Mouse (Mus musculus) adrenal gland, postnatal 36 days (tissue): ENCODE data around the gene Fpgs. TPM values are rescaled to one million over a fixed set of nuclear protein-coding genes. Genes with fewer than 3 reads are reported as not detected.

Experiments
- DNase-seq, 2 experiments: peaks; one replicate each; pipeline ENCODE4 v3.0.0; 2021; ENCODE audit warnings: mixed read lengths in 1 of 2
- total RNA-seq, 2 experiments: library from RNA; stranded (reverse); gene quantifications; 2 replicates each; pipeline ENCODE4 v1.2.3; 2021

The Fpgs gene
- total RNA-seq, 2 experiments from 2014 or later, result 12.8 to 14.9 TPM

DNA sequence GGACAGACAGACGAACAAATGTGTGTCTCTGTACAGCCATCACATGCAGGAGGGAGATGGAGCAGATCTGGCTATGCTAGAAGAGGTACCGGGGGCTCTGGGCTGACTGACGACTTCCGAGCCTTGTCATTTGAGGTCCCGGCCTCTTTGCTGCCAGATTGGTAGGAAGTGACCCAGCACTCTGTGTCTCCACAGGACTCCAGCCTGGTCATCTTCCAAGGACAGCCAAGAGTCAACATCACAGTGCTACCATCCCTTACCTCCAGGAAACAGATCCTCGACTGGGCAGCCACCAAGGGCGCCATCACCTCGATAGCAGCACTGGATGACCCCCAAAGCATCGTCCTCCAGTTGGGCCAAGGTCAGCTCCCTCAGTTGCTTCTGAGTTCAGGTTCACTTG lies 32.8 kb downstream of the Fpgs start:
- no peak for DNase-seq

DNA sequence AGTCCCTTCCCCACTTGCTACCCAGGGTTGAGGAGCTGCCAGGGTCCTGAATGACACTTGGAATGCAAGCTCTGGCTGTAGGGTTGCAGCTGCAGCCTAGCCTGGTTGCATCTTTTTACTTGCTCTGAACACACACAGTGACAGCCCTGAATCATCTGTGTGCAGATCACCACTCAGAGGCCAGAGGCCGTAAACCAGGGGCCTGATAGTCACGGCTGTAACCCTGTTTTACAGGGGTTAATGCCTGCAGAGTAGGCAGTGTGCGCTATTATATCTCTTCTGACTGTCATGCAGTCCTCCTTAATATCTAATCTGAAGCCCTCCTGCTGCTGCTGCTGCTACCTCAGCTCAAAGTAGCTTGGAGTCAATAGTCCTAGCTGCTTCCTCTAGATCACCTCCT lies 34.1 kb downstream of the Fpgs start:
- DNase-seq, result no peak

DNA sequence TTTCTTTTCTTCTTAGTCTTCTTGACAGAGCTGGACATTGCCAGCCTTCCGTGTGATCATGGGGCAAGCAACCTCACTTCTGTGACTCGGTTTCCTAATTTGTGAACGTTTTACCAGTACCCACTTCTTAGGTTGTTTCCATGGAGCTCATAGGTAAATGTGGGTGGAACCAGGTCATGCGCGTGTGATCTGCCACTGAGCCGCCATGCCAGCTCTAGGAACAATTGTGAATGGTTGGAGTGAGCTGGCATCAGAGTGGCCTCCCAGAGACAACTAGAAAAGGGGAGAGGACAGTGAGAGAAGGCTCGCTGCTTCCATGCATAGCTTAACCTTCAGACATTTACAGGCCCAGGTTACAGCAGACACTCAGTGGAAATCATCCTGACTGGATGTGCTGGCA lies 35.8 kb downstream of the Fpgs start:
- no peak for DNase-seq

- DNase-seq, result no peak
Observed at GRCm38 (mm10) chr2:32667775-32668174, 36.2 kb downstream of the Fpgs start.

GRCm38 (mm10) chr2:32665853-32666252 lies 38.1 kb downstream of the Fpgs start:
- no peak for DNase-seq

DNA sequence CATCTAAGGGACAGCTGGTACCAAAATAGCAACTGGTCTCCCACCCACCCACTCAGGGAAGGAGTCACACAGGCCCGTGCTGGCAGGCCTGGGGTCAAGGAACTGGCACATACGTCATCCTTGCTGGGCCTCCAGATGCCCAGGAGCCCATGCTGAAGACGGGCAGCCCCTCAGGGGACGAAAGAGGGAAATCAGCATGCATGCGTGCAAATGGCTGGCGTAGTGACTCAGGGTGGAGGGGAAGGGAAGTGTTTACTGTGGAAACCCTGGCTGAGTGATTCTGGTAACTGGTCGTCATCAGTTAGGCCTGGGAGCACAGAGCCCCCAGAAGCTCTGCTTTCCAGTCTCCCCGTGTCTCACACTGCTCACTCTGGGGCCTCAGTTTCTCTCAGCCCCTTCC lies 38.6 kb downstream of the Fpgs start:
- DNase-seq, result no peak

DNA sequence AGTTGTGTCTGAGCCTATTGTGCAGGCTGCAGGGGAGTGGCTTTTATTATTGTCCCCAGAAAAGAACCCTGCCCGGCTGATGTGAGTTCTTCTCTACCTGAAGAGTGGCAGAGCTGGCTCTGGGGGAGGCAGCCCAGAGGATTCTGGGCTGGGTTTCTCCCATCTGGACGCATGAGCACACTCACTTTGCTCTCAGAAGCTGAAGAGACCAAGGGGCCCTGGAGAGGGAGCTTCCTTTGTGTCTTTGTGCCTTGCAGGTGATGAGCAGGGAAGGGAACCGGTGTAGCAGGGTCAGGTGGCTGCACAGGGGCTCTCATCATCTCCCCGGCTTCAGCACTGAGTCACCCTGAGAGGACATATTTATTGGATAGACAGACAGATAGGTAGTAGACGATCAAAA lies 41.7 kb downstream of the Fpgs start:
- no peak for DNase-seq

DNA sequence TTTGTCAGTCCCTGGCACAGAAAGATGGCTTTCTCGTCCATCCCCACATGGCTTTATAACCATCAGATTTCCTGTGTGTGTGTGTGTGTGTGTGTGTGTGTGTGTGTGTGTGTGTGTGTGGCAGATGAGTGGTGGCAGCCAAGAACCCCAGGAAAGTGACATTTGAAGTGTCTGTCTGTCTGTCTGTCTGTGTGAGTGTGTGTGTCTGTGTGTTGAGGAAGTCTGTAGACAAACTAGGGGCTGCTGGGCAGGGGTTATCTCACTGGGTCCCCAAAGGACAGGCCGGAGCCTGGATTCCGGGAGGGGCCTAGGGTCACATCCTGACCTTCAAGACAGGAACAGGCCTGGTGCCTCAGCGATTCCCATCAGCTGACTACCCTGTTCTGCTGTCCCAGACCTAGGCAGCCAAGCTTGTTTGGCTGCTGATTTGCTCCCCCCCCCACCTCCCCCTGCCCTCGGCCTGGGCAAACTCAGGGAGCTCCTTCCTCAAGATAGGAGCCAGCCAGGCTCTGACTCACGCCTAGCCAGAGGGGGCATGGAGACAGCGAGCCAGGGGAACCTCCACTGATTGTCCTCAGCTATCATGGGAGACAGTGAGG lies 42.3 kb downstream of the Fpgs start:
- peak; percentile 64 to 75 for DNase-seq

DNA sequence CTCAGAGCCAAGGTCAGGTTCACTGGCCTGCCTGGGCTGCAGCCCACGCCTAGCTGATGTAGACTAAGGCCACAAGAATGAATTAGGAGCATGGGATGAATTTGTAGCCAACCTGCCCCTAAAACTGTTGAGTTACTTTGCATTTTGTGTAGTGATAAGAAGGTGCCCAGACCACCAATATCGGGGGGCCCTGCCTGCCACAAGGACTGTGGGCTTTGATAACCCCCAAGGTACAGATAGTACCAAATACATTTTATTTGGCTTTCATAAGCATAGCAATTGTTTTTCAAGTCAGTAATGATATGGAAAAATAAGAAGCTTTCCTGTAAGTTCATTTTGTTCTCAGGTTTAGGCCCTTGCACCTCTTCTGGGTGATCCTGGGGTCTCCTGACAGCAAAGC lies 45.1 kb downstream of the Fpgs start:
- DNase-seq, result no peak

DNA sequence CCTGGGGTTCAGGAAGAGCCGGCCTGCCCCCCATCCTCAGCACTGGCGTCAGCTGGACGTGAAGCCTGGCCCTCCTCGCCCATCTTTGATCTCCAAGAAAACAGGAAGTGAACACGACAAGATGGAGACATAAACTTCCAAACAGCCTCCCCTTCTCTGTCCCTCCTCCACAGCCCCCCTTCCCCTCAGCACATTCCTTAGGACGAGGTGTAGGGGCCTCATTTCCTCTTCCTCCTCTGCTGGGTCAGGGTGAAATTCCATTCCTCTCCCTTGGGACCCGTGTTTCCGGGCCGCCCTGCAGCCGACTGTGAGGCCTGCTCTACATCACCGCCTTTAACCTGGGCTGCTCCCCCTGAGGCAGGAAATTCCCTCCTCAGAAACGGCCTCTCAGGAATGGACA lies 48.1 kb downstream of the Fpgs start:
- DNase-seq, result peak; percentile 68 to 77

GRCm38 (mm10) chr2:32655394-32655744 lies 48.6 kb downstream of the Fpgs start:
- DNase-seq, result no peak

DNA sequence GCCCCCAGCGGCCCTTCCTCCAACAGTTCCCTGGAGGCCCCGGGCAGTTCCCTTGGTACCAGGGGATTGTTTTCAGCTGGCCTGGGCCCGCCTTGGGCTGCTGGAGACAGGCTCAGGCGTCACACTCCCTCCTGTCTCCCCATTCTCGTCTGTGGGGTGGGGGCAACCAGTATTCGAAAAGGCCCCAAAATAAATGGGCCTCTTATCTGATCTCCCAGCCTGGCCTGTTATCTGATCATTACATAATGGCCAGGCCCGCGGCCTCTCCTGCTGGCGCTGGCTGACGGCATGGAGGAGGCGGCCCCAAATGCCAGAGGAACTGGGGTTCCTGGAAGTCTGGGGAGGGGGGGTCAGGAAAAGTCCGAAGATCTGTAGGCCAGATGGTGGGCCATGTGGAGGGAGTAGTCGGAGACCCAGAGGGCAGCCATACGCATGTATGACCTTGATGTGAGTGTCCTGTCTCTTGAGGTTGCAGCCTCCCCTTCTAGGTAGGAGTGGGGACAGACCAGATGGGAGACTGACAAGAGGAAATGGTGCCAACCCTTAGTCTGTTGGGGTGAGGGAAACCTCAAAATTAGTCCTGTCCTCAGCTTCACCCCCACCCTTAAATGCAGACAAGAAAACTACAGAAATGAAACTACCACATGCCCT lies 49.1 kb downstream of the Fpgs start:
- peak; percentile 33 to 37 for DNase-seq

DNA sequence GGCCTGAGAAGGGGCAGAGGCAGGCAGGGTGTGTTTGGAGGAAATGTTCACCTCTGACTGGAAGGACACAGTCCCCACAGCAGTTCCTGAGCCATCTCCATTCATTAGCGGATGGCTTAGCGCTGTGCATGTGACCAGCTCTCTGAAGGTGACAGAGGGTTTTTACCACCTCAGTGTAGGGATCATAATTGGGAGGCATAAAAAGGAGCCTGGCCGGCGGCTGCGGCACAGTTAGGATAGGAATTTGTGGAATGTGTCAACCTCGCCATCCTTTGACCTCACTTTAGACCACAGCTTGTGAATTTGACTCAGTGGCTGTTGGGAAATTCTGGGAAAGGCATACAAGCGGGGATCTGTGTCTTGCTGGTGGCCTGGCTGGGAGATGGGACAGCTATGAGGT lies 50.2 kb downstream of the Fpgs start:
- no peak for DNase-seq

DNA sequence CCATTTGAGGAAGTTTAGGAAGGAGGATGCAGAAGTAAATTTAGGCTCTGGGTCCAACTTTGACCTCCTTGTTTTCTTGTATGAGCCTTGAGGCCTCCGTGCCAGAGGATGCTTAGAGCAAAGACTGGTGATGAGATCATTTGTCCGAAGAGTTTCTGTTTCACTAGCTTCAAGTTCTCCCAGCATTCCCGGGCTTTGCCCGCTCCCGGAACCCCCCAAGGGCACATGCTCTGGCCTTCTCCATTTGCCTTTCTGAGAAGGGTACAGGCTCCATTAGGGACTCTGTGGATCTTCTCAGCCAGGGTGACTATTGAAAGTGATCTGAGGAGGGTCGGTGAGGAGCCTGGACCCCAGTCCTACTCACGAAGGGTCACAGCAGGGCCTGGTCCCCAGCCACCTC lies 56.6 kb downstream of the Fpgs start:
- no peak for DNase-seq

DNA sequence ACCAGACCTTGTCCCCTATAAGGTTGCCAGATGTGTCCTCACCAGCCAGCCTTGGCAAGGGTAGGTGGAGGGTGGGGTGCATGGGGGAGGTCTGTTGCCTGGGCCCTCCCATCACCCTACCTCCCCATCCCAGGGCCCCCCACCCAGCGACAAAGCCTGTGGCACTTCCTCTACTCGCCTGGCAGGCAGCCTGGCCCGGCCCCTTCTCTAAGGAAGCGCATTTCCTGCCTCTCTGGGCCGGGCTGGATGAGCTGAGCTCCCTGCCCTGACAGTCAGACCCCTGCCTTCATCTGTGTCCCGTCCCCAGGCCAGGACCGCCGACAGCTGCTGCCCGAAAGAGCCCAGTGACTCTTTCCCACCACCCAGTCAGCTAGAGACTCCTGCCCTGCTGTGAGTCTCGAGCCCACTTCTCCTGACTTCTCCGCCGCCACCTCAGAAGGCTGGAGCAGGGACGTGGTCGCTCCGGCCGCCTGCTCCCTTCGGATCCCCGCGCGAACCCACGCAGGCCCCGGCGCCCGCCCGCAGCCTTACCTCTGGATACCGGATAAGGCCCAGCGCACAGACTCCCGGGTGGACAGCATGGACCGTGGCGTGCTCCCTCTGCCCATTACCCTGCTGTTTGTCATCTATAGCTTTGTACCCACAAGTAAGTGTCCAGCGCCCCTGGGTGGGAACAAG lies 57.4 kb downstream of the Fpgs start, which contains the start of gene Eng:
TSS of gene Eng (plus strand) at position 217 of the 678 bp plus-strand sequence.
- DNase-seq, result peak; percentile 67 to 82

- DNase-seq, result no peak
Observed at GRCm38 (mm10) chr2:32645647-32646046, 58.3 kb downstream of the Fpgs start.

DNA sequence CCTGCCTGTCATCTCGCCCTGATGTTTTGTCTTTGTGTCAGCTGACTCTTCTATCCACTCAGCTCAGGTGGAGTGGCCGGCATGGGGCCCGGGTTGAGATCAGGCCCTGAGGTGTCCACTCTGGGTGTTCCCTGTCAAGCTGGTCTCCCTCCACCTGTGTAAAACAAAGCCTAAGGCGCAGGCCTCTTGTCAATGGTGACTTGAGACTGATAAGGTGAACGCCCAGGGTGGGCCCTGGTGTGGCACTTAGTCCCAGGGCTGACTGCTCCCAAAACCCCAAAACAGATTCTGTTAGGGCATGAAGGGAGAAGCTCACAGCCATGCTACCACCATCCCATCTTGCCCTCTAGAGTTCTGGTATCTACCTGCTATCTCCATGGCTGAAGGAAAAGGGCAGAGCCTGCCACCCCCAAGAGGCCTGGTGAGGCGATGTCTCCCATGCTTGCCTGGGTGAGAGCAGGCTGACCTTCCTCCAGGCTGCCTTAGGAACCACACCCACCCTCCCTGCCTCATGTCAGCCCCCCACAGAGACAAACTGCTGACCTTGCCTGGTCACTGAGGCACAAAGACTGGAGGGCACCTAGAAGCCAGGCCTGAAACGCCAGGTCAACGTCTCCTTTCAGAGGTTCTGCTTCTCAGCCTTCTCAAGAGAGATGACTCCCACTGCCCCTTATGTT lies 59.0 kb downstream of the Fpgs start:
- DNase-seq, result no peak

DNA sequence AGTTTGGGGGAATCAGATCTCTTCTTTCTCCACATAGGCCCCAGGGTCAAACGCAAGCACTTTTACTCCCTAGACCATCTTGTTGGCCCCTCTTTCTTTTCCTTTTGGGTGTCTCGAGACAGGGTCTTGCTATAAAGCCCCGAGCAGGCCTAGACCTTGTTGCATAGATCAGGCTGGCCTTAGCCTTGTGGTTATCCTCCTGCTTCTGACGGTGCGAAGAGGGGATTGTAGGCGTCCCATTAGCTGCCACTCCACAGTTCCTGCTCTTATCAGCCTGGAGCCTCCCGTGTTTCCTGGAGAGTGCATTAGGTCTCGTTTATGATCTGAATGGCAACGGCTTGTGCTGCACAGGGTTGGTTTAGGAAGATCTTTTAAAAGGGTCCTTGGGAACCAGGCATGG lies 59.9 kb downstream of the Fpgs start:
- DNase-seq, result no peak

DNA sequence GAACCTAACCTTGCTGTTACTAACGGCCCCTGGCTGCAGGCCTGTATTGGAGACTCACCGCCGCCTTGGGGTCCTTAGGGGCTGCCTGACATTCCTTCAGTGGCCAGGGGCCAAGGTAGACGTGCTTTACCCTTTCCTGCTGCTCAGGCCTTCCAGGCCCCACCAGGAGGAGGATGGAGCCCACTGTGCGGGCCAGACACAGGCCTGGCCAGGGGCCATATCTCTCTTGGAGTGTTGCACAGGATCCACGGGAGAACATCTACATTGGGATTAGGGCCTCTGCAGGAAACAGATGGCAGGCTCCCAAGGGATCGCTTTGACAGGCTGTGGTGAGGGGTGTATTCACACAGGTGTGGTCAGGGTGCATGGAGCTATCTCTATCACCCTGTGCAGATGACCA lies 61.1 kb downstream of the Fpgs start:
- DNase-seq, result peak in 1 of 2 experiments; percentile 42

GRCm38 (mm10) chr2:32641810-32642209 lies 62.1 kb downstream of the Fpgs start:
- no peak for DNase-seq

GRCm38 (mm10) chr2:32640550-32641051 lies 63.3 kb downstream of the Fpgs start:
- DNase-seq, result no peak

DNA sequence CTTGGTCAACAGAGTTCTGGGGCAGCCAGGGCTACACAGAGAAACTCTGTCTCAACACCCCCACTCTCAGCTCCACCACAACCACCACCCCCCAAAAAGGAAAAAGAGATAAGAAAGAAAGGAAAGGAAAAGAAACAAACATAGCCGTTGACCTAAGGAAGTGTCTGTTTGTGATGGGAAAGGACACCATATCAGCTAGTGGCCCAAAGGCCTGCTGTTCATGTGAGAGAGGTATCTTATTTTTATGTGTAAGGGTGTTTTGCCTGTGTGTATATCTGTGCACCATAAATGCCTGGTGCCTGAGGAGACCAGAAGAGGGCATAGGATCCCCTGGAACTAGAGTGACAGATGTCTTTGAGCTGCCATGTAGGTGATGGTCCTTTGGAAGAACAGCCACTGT lies 64.3 kb downstream of the Fpgs start:
- no peak for DNase-seq

GRCm38 (mm10) chr2:32637778-32638281 lies 66.1 kb downstream of the Fpgs start:
- peak; percentile 69 to 81 for DNase-seq
